Mouse (Mus musculus) adrenal gland (tissue): Measurements from ENCODE around the gene Diras2.
"Not testable (repeated sequence)": the region's sequence is repeated elsewhere in the genome, so short reads cannot be mapped to it uniquely, and the experiment has no call there.

Source experiments
- intact Hi-C: fragments of 180-260 bp; cut with DNase I; formaldehyde crosslinking; loops from one replicate; pipeline ENCODE4 v1.15.1; 2025

The Diras2 gene

GRCm38 (mm10) chr13:52521176-52521575, 9.9 kb downstream of the Diras2 start:
- intact Hi-C loops, result no loop called here

- intact Hi-C loops, result no loop called here
These were observed 11.7 kb downstream of the Diras2 start for GRCm38 (mm10) chr13:52519425-52519824.

- intact Hi-C loops, result no loop called here
These were observed 12.7 kb downstream of the Diras2 start for GRCm38 (mm10) chr13:52518377-52518776.

- intact Hi-C loops, result no loop called here
These were observed 14.1 kb downstream of the Diras2 start for GRCm38 (mm10) chr13:52517021-52517420.

- intact Hi-C loops, result no loop called here
These were observed 14.5 kb downstream of the Diras2 start for GRCm38 (mm10) chr13:52516561-52516960.

- intact Hi-C loops, result no loop called here
These were observed 15.0 kb downstream of the Diras2 start for GRCm38 (mm10) chr13:52516051-52516450.

- intact Hi-C loops, result no loop called here
These were observed 17.5 kb downstream of the Diras2 start for GRCm38 (mm10) chr13:52513554-52513953.

GRCm38 (mm10) chr13:52512356-52512755, 18.7 kb downstream of the Diras2 start:
- intact Hi-C loops, result no loop called here

GRCm38 (mm10) chr13:52510172-52510880, 20.8 kb downstream of the Diras2 start:
- intact Hi-C loops, result no loop called here

- intact Hi-C loops, result no loop called here
These were observed 23.4 kb downstream of the Diras2 start for GRCm38 (mm10) chr13:52507460-52508293.

- intact Hi-C loops, result not testable (repeated sequence)
These were observed 24.3 kb downstream of the Diras2 start for GRCm38 (mm10) chr13:52506822-52507221.

- intact Hi-C loops, result not testable (repeated sequence)
These were observed 25.3 kb downstream of the Diras2 start for GRCm38 (mm10) chr13:52505683-52506285.

GRCm38 (mm10) chr13:52501686-52502085, 29.4 kb downstream of the Diras2 start:
- intact Hi-C loops, result no loop called here

GRCm38 (mm10) chr13:52497029-52497550, 34.0 kb downstream of the Diras2 start:
- intact Hi-C loops, result no loop called here

- intact Hi-C loops, result no loop called here
These were observed 42.3 kb downstream of the Diras2 start for GRCm38 (mm10) chr13:52488821-52489220.

GRCm38 (mm10) chr13:52484064-52484463, 47.0 kb downstream of the Diras2 start:
- intact Hi-C loops, result no loop called here

- intact Hi-C loops, result no loop called here
These were observed 49.3 kb downstream of the Diras2 start for GRCm38 (mm10) chr13:52481786-52482185.

GRCm38 (mm10) chr13:52479146-52479545, 51.9 kb downstream of the Diras2 start:
- intact Hi-C loops, result no loop called here

GRCm38 (mm10) chr13:52476998-52477601, 54.0 kb downstream of the Diras2 start:
- intact Hi-C loops, result no loop called here

- intact Hi-C loops, result no loop called here
These were observed 54.9 kb downstream of the Diras2 start for GRCm38 (mm10) chr13:52476222-52476621.

GRCm38 (mm10) chr13:52475264-52475663, 55.8 kb downstream of the Diras2 start:
- intact Hi-C loops, result no loop called here
